ENCODE assay signal across 23 mouse cellular contexts in the genomic region with DNA sequence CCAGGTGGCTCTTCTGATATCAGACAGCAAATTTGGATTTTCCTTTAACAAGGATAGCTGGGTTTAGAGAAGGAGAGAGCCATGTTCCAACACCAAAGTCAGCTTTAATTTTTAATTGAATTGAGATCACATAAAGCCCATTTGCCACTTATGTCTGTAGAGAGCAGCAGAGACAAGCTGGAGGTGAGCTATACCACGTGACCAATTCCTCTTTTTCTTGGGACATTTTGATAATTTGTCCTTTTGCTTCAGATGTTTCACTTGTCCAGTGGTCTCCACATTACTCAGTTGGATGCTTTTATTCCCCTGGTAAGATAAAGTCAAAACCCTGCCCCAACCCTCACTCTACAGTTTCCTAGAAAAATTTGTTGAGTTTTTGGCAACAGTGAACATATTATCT.
A peak's percentile ranks its signal among the peaks of the same experiment; 100 is the strongest.
DNase-seq lines count a peak whose midpoint lies in the region; TF ChIP-seq lines count a peak whose summit lies in the region.
"Had no signal": no experiment of that assay in that cellular context is flagged by ENCODE, and none has a peak within 500 bp of the region (broad histone marks: within the 10 kb centered on the region; RNA-seq: fewer than 3 reads in every experiment).

No protein-coding gene starts in this region.

- H3K27me3 ChIP-seq in C2C12 (ENCODE audit: control insufficient read depth, insufficient read depth, insufficient read length) (no peaks in the 10 kb centered on the region), MEL (ENCODE audit: control insufficient read depth in 1 of 2, insufficient read depth in 2 of 2, low read length in 2 of 2) (no peaks in the 10 kb centered on the region), myocyte (ENCODE audit: control insufficient read depth, insufficient read depth, insufficient read length) (no peaks in the 10 kb centered on the region)
- H3K27me3 ChIP-seq: CH12.LX, Patski had no signal

- H3K4me3 ChIP-seq in C2C12 (ENCODE audit: insufficient read depth, poor library complexity, severe bottlenecking) (no peak overlapping the region), MEL (ENCODE audit: control insufficient read depth in 1 of 2, insufficient read depth in 1 of 2, low read depth in 2 of 2, low read length in 2 of 2) (no peak overlapping the region), myocyte (no peak overlapping the region)

- peak; percentile 24 for TF ChIP-seq RAD21 in MEL (IDR thresholded peaks at IDR 0.05; ENCODE audit: low read depth, low read length)

- H3K9me3 ChIP-seq in MEL (replicated peaks; ENCODE audit: insufficient read depth, low read length) = no peaks in the 10 kb centered on the region
- H3K9me3 ChIP-seq: G1E had no signal

- DNase-seq in 416B (ENCODE audit: low read depth) (peak; percentile 50), MEL (ENCODE audit: low read depth, low spot score) (no peak)
- DNase-seq in gastrocnemius, postnatal 10 days = no peak
- DNase-seq in heart, postnatal 36 days = no peak
- DNase-seq in cerebellum, adult 8-10 months = no peak
- DNase-seq in lung, postnatal 4 days = no peak
- DNase-seq: adrenal gland, adult 2 months; adrenal gland, adult 8-10 months; adrenal gland, postnatal 10 days; adrenal gland, postnatal 14 days; adrenal gland, postnatal 25 days; adrenal gland, postnatal 36 days; B cell, adult 2 months; cerebellum, adult 11 months; cerebellum, adult 11-12 months; cerebellum, adult 18-20 months; cerebellum, adult 2 months; cerebellum, adult 9-10 months had no signal

- no peaks in the 10 kb centered on the region for H3K79me3 ChIP-seq in C2C12 (ENCODE audit: low read depth)

- H3ac ChIP-seq in C2C12 (ENCODE audit: control insufficient read depth, insufficient read length, low read depth) (no peak overlapping the region), myocyte (ENCODE audit: control insufficient read depth, insufficient read length) (no peak overlapping the region)

- intact Hi-C loops in heart, postnatal 36 days (cut with DNase I) = no loop called here

- H3K36me3 ChIP-seq in C2C12 (ENCODE audit: control insufficient read depth, insufficient read depth) = no peaks in the 10 kb centered on the region
- H3K36me3 ChIP-seq in MEL (ENCODE audit: control insufficient read depth in 1 of 2, insufficient read depth in 2 of 2, low read length in 2 of 2) = no peaks in the 10 kb centered on the region
- H3K36me3 ChIP-seq in myocyte (ENCODE audit: control insufficient read depth, insufficient read depth) = no peaks in the 10 kb centered on the region
- H3K36me3 ChIP-seq: G1E had no signal

- H3K4me2 ChIP-seq in myocyte (ENCODE audit: low read depth) = no peak overlapping the region

- TF ChIP-seq POLR2A in MEL (IDR thresholded peaks at IDR 0.05; ENCODE audit: control insufficient read depth in 1 of 2, insufficient read depth in 1 of 2, low read depth in 1 of 2, low read length in 2 of 2, poor library complexity in 1 of 2) (no peak), myocyte (IDR thresholded peaks at IDR 0.05; ENCODE audit: insufficient read length, low read depth) (no peak)

- H3K9ac ChIP-seq in MEL (ENCODE audit: control insufficient read depth, low read depth, low read length, poor library complexity, severe bottlenecking) = no peak overlapping the region

- H3K79me2 ChIP-seq in C2C12 (ENCODE audit: control insufficient read depth, insufficient read depth) (no peaks in the 10 kb centered on the region), MEL (ENCODE audit: control insufficient read depth, insufficient read depth, low read length, poor library complexity) (no peaks in the 10 kb centered on the region), myocyte (ENCODE audit: control insufficient read depth, insufficient read depth) (no peaks in the 10 kb centered on the region)

- TF ChIP-seq EP300 in MEL (IDR thresholded peaks at IDR 0.05; ENCODE audit: low read depth in 1 of 2, low read length in 2 of 2) = no peak

- H3K4me1 ChIP-seq in MEL (ENCODE audit: control insufficient read depth in 1 of 2, insufficient read depth in 2 of 2, low read length in 2 of 2) = 0 out of 4 replicates have a peak, but pooled peaks cover 0 to 4% of the 10 kb centered on the region in 2 experiments

- no peak overlapping the region for H3K27ac ChIP-seq in MEL (ENCODE audit: control insufficient read depth, low read depth, low read length)

- TF ChIP-seq CTCF in C2C12 (IDR thresholded peaks at IDR 0.05; ENCODE audit: control insufficient read depth, insufficient read depth, insufficient read length) = no peak
- TF ChIP-seq CTCF in MEL (IDR thresholded peaks at IDR 0.05 in 2 of 3, conservative IDR thresholded peaks at IDR 0.05 in 1 of 3; ENCODE audit: control insufficient read depth in 1 of 3, insufficient read depth in 1 of 3, low read depth in 2 of 3, low read length in 3 of 3, poor library complexity in 1 of 3, severe bottlenecking in 1 of 3) = peak in 1 of 3 experiments; percentile 9; a peak in 1 of 6 replicates

TF ChIP-seq in C2C12, 6 proteins besides CTCF, POLR2A, EP300 and RAD21:
- TF ChIP-seq USF1 (IDR thresholded peaks at IDR 0.05; ENCODE audit: low read depth) (peak; percentile 70), FOSL1 (IDR thresholded peaks at IDR 0.05; ENCODE audit: insufficient read depth, low read length, poor library complexity, severe bottlenecking) (no peak)

TF ChIP-seq in MEL, 35 proteins besides CTCF, POLR2A, EP300 and RAD21:
- no peak for TF ChIP-seq BHLHE40 (IDR thresholded peaks at IDR 0.05; ENCODE audit: borderline replicate concordance, low read depth, low read length)
- TF ChIP-seq KAT2A (conservative IDR thresholded peaks at IDR 0.05; ENCODE audit: low read depth, low read length) = no peak
- no peak for TF ChIP-seq NELFE (IDR thresholded peaks at IDR 0.05; ENCODE audit: low read depth, low read length)
- no peak for TF ChIP-seq GATA1 (IDR thresholded peaks at IDR 0.05; ENCODE audit: low read depth, low read length)
- TF ChIP-seq NRF1 (IDR thresholded peaks at IDR 0.05; ENCODE audit: insufficient read depth, low read depth, low read length, poor library complexity, severe bottlenecking) = no peak
- no peak for TF ChIP-seq POLR2AphosphoS2 (IDR thresholded peaks at IDR 0.05; ENCODE audit: low read length)
- no peak for TF ChIP-seq MAZ (IDR thresholded peaks at IDR 0.05; ENCODE audit: low read depth, low read length)
- TF ChIP-seq CHD2 (IDR thresholded peaks at IDR 0.05; ENCODE audit: low read length) = no peak
- TF ChIP-seq USF1 (IDR thresholded peaks at IDR 0.05; ENCODE audit: low read depth, low read length) = peak; percentile 82
- no peak for TF ChIP-seq RCOR1 (IDR thresholded peaks at IDR 0.05; ENCODE audit: low read depth, low read length)
- TF ChIP-seq UBTF (IDR thresholded peaks at IDR 0.05; ENCODE audit: borderline replicate concordance, insufficient read depth, low read depth, low read length) = no peak
- 0 out of 2 replicates have a peak, but pooled peaks have one; percentile 4 for TF ChIP-seq SMC3 (IDR thresholded peaks at IDR 0.05; ENCODE audit: low read depth, low read length)
TF ChIP-seq in MEL: peak in this region for 2.

TF ChIP-seq in myocyte, 11 proteins besides CTCF, POLR2A, EP300 and RAD21:
- TF ChIP-seq USF1 (IDR thresholded peaks at IDR 0.05; ENCODE audit: low read depth) (peak; percentile 54), MYOD1 (IDR thresholded peaks at IDR 0.05; ENCODE audit: control insufficient read depth in 1 of 3, insufficient read length in 2 of 3, low read depth in 2 of 3) (no peak)
